Mouse (Mus musculus) small intestine, adult 2 months (tissue): Measurements from ENCODE around the gene Hlcs.

Experiments used
- CTCF ChIP-seq: fragments of 200-500 bp; IDR thresholded peaks from 2 replicates; pipeline ENCODE4 v1.5.1; 2012; ENCODE audit warnings: low read depth, mild to moderate bottlenecking, control low read depth, inconsistent platforms, low read length, moderate library complexity, mixed read lengths; ENCODE audit not compliant: insufficient replicate concordance, insufficient read length; ENCODE audit errors: extremely low read depth
- POLR2A ChIP-seq: fragments of 200-500 bp; IDR thresholded peaks from 2 replicates; pipeline ENCODE4 v1.6.1; 2012; ENCODE audit warnings: low read depth, mild to moderate bottlenecking, control low read depth, inconsistent platforms, low read length, moderate library complexity

- TF ChIP-seq POLR2A, result no peak
- TF ChIP-seq CTCF, result no peak
These were observed 63.7 kb downstream of the Hlcs start for GRCm38 (mm10) chr16:94249666-94250065.
